Mouse (Mus musculus) spleen, adult 2 months (tissue): ENCODE data around the gene Epb41l1.

Experiments
- CTCF ChIP-seq: fragments of 200-500 bp; IDR thresholded peaks from 2 replicates; pipeline ENCODE4 v1.5.1; 2011; ENCODE audit warnings: mild to moderate bottlenecking, inconsistent platforms; ENCODE audit not compliant: insufficient read depth, insufficient read length, insufficient replicate concordance; ENCODE audit errors: extremely low read depth
- POLR2A ChIP-seq: fragments of 200-500 bp; IDR thresholded peaks from 2 replicates; pipeline ENCODE4 v1.6.1; 2011; ENCODE audit warnings: low read depth, low read length, inconsistent platforms

DNA sequence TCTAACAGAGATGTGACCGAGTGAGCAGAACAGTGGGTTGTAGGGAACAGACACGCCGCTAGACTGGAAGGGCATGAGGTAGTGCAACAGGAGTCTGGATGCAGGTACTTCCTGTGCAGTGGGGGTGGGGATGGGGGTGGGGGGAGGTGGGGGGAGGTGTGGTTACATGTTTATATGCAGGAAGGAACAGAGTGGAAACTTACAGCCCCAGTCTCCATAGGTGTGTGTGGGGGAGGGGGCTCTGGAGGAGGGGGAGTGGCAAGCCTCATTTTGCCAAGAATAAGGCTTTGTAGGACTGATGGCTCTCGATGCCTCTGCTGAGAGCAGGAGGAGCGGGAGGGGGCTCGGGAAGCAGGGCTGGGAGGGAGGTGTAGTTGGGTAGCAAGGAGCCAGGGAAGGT, 10.7 kb downstream of the Epb41l1 start:
- TF ChIP-seq POLR2A (no peak), CTCF (no peak)
